Mouse (Mus musculus) lung, postnatal 0 days (tissue): ENCODE results near the gene Pde4d. TPM values are rescaled to one million over a fixed set of nuclear protein-coding genes. Genes with fewer than 3 reads are reported as not detected.

Experiments used
- ATAC-seq: fragments of 200-750 bp; cut with Nextera tagmentation; 2 replicates; pipeline ENCODE4 v1.8.0; 2017; ENCODE audit warnings: moderate library complexity
- DNase-seq: peaks from one replicate; pipeline ENCODE4 v3.0.0-alpha.2; 2016; ENCODE audit warnings: low spot score
- H3K27ac ChIP-seq: fragments of 300-500 bp; sonication (generic); 2 replicates; pipeline ENCODE4 v1.5.1; 2014; ENCODE audit warnings: antibody characterized with exemption, mild to moderate bottlenecking, low read length, mixed read lengths
- H3K27me3 ChIP-seq: fragments of 300-500 bp; sonication (generic); replicated peaks from 2 replicates; pipeline ENCODE4 v1.6.1; 2014; ENCODE audit warnings: low read length, mixed read lengths; ENCODE audit not compliant: insufficient read depth
- H3K36me3 ChIP-seq: fragments of 300-500 bp; sonication (generic); 2 replicates; pipeline ENCODE4 v1.6.1; 2014; ENCODE audit warnings: low read length, mixed read lengths; ENCODE audit not compliant: insufficient read depth
- H3K4me1 ChIP-seq: fragments of 300-500 bp; sonication (generic); 2 replicates; pipeline ENCODE4 v1.6.1; 2014; ENCODE audit warnings: antibody characterized with exemption, low read depth, low read length, mixed read lengths; ENCODE audit not compliant: insufficient read depth
- H3K4me2 ChIP-seq: fragments of 300-500 bp; sonication (generic); replicated peaks from 2 replicates; pipeline ENCODE4 v1.6.1; 2014; ENCODE audit warnings: low read depth, mild to moderate bottlenecking, low read length, moderate library complexity, mixed read lengths
- H3K4me3 ChIP-seq: fragments of 300-500 bp; sonication (generic); 2 replicates; pipeline ENCODE4 v1.5.1; 2014; ENCODE audit warnings: low read depth, low read length
- H3K9ac ChIP-seq: fragments of 300-500 bp; sonication (generic); replicated peaks from 2 replicates; pipeline ENCODE4 v1.6.1; 2014; ENCODE audit warnings: low read depth, mild to moderate bottlenecking
- H3K9me3 ChIP-seq: fragments of 300-500 bp; sonication (generic); 2 replicates; pipeline ENCODE4 v1.6.1; 2016; ENCODE audit warnings: low read length, mixed read lengths
- CTCF ChIP-seq: IDR thresholded peaks from 2 replicates; pipeline ENCODE4 v1.5.1; 2016; ENCODE audit warnings: antibody characterized with exemption, mild to moderate bottlenecking
- EP300 ChIP-seq: IDR thresholded peaks from 2 replicates; pipeline ENCODE4 v1.6.1; 2016; ENCODE audit warnings: antibody characterized with exemption, mild to moderate bottlenecking, control low read depth
- WGBS: fragments of 180-500 bp; shearing (Covaris S2); extraction: QIAGEN DNeasy Blood & Tissue Kit; methylation state at CpG from one replicate; pipeline ENCODE4 v1.1.7; 2014; 5-methylcytosine and 5-hydroxymethylcytosine counted together
- polyA plus RNA-seq: library from polyadenylated mRNA; unstranded; fragments of >200 nt; fragmentation: Nextera tagmentation; extraction: Ambion mirVana; gene quantifications from 2 replicates; pipeline ENCODE4 v1.2.1, GENCODE M21; 2015

Pde4d gene
- polyA plus RNA-seq, 1 experiment from 2014 or later: 19.7 TPM

- peak; percentile 57 for DNase-seq
- TF ChIP-seq EP300: no peak
- TF ChIP-seq CTCF: no peak
- Histone ChIP-seq H3K9ac (no peak overlapping the region), H3K36me3 (no peaks in the 10 kb centered on the region), H3K4me3 (no peak overlapping the region), H3K27me3 (no peaks in the 10 kb centered on the region), H3K9me3 (no peaks in the 10 kb centered on the region), H3K27ac (no peak overlapping the region), H3K4me1 (no peaks in the 10 kb centered on the region), H3K4me2 (peak overlapping the region; percentile 8; the same call in 1 of the 2 replicates)
- peak; percentile 65 for ATAC-seq
- 31% methylated on average over 15 of the region's 15 CpGs for WGBS
Measured at GRCm38 (mm10) chr13:109926277-109926920, 1476.7 kb downstream of the Pde4d start.

- Histone ChIP-seq H3K9me3 (no peaks in the 10 kb centered on the region), H3K27ac (no peak overlapping the region)
- WGBS: 73% methylated on average over 2 of the region's 2 CpGs
Measured at GRCm38 (mm10) chr13:109927782-109928181, 1478.0 kb downstream of the Pde4d start.

GRCm38 (mm10) chr13:109932688-109933087 is 1482.9 kb downstream of the Pde4d start:
- no peak for ATAC-seq
- H3K9ac ChIP-seq: no peak overlapping the region
- no peak for DNase-seq
- no peaks in the 10 kb centered on the region for H3K36me3 ChIP-seq
- 89% methylated on average over 13 of the region's 13 CpGs for WGBS
- H3K4me3 ChIP-seq: no peak overlapping the region
- no peaks in the 10 kb centered on the region for H3K27me3 ChIP-seq
- TF ChIP-seq CTCF (no peak), EP300 (no peak)
- no peaks in the 10 kb centered on the region for H3K4me1 ChIP-seq
- H3K27ac ChIP-seq: no peak overlapping the region
- H3K9me3 ChIP-seq: no peaks in the 10 kb centered on the region
- no peak overlapping the region for H3K4me2 ChIP-seq

More at GRCm38 (mm10) chr13:109927782-109928181, 1478.0 kb downstream of the Pde4d start:
- DNase-seq: no peak
- Histone ChIP-seq H3K36me3 (no peaks in the 10 kb centered on the region), H3K9ac (no peak overlapping the region), H3K4me2 (no peak overlapping the region), H3K4me1 (no peaks in the 10 kb centered on the region), H3K27me3 (no peaks in the 10 kb centered on the region), H3K4me3 (no peak overlapping the region)
- TF ChIP-seq CTCF: no peak
- TF ChIP-seq EP300: no peak
- ATAC-seq: no peak

- no peaks in the 10 kb centered on the region for H3K36me3 ChIP-seq
- H3K4me3 ChIP-seq: no peak overlapping the region
- H3K4me1 ChIP-seq: no peaks in the 10 kb centered on the region
- H3K9me3 ChIP-seq: no peaks in the 10 kb centered on the region
- no peak for ATAC-seq
- no peak overlapping the region for H3K4me2 ChIP-seq
- DNase-seq: no peak
- H3K27me3 ChIP-seq: no peaks in the 10 kb centered on the region
- 84% methylated on average over 7 of the region's 7 CpGs for WGBS
- H3K9ac ChIP-seq: no peak overlapping the region
- no peak overlapping the region for H3K27ac ChIP-seq
- TF ChIP-seq EP300 (no peak), CTCF (no peak)
Measured at GRCm38 (mm10) chr13:109933554-109933953, 1483.8 kb downstream of the Pde4d start.

- no peaks in the 10 kb centered on the region for H3K36me3 ChIP-seq
- no peak overlapping the region for H3K27ac ChIP-seq
- no peaks in the 10 kb centered on the region for H3K9me3 ChIP-seq
- no peak overlapping the region for H3K4me2 ChIP-seq
- DNase-seq (no peak), ATAC-seq (no peak)
- no peak overlapping the region for H3K9ac ChIP-seq
- H3K27me3 ChIP-seq: no peaks in the 10 kb centered on the region
- WGBS: 92% methylated on average over 5 of the region's 5 CpGs
- no peaks in the 10 kb centered on the region for H3K4me1 ChIP-seq
- no peak overlapping the region for H3K4me3 ChIP-seq
- TF ChIP-seq EP300 (no peak), CTCF (no peak)
Measured at GRCm38 (mm10) chr13:109936866-109937265, 1487.1 kb downstream of the Pde4d start.

- Histone ChIP-seq H3K9me3 (no peaks in the 10 kb centered on the region), H3K4me1 (no peaks in the 10 kb centered on the region), H3K36me3 (peaks cover 15% of the 10 kb centered on the region), H3K4me3 (no peak overlapping the region), H3K4me2 (no peak overlapping the region), H3K27ac (no peak overlapping the region), H3K9ac (no peak overlapping the region), H3K27me3 (no peaks in the 10 kb centered on the region)
- WGBS: 94% methylated on average over 7 of the region's 7 CpGs
- no peak for TF ChIP-seq CTCF
- no peak for TF ChIP-seq EP300
- DNase-seq (no peak), ATAC-seq (no peak)
Measured at GRCm38 (mm10) chr13:109944822-109945551, 1495.2 kb downstream of the Pde4d start.
